Mouse (Mus musculus) thymus, adult 2 months (tissue): Measurements from ENCODE around the gene Krt73. TPM values are rescaled to one million over a fixed set of nuclear protein-coding genes. Genes with fewer than 3 reads are reported as not detected.

ENCODE experiments used
- DNase-seq: peaks from one replicate; pipeline ENCODE4 v3.0.0; 2021
- H3K27ac ChIP-seq: fragments of 200-500 bp; 2 replicates; pipeline ENCODE4 v1.5.1; 2012; ENCODE audit warnings: low read length, control low read depth; ENCODE audit not compliant: control insufficient read depth, insufficient read depth
- H3K27me3 ChIP-seq: fragments of 200-500 bp; 2 replicates; pipeline ENCODE4 v1.6.1; 2012; ENCODE audit warnings: mild to moderate bottlenecking, low read length, moderate library complexity, mixed read lengths; ENCODE audit not compliant: control insufficient read depth, insufficient read depth
- H3K36me3 ChIP-seq: fragments of 200-500 bp; 2 replicates; pipeline ENCODE4 v1.6.1; 2012; ENCODE audit warnings: mild to moderate bottlenecking, low read length, moderate library complexity; ENCODE audit not compliant: control insufficient read depth, insufficient read depth
- H3K4me1 ChIP-seq: fragments of 200-500 bp; replicated peaks from 2 replicates; pipeline ENCODE4 v1.6.1; 2012; ENCODE audit warnings: low read length; ENCODE audit not compliant: control insufficient read depth, insufficient read depth
- H3K4me3 ChIP-seq: fragments of 200-500 bp; 2 replicates; pipeline ENCODE4 v1.5.1; 2012; ENCODE audit warnings: mild to moderate bottlenecking, low read length, control low read depth, moderate library complexity; ENCODE audit not compliant: control insufficient read depth, insufficient read depth
- CTCF ChIP-seq: fragments of 200-500 bp; IDR thresholded peaks from 2 replicates; pipeline ENCODE4 v1.5.1; 2012; ENCODE audit warnings: mild to moderate bottlenecking, control low read depth, low read length, moderate library complexity, borderline replicate concordance; ENCODE audit not compliant: control insufficient read depth, poor library complexity, insufficient read depth; ENCODE audit errors: extremely low read depth
- POLR2A ChIP-seq: fragments of 200-500 bp; IDR thresholded peaks from 2 replicates; pipeline ENCODE4 v1.6.1; 2012; ENCODE audit warnings: mild to moderate bottlenecking, low read length, control low read depth, moderate library complexity; ENCODE audit not compliant: control insufficient read depth, poor library complexity, insufficient read depth; ENCODE audit errors: extremely low read depth
- WGBS: fragments of 180-500 bp; shearing (Covaris S2); methylation state at CpG from one replicate; pipeline ENCODE4 v1.1.7; 2018; 5-methylcytosine and 5-hydroxymethylcytosine counted together
- polyA plus RNA-seq: library from polyadenylated mRNA; depleted of rRNA; stranded (reverse); fragments of >200 nt; gene quantifications from 2 replicates; pipeline ENCODE4 v1.2.3, GENCODE M21; 2012

Krt73 gene
- polyA plus RNA-seq, 1 experiment, result 0.61 TPM

DNA sequence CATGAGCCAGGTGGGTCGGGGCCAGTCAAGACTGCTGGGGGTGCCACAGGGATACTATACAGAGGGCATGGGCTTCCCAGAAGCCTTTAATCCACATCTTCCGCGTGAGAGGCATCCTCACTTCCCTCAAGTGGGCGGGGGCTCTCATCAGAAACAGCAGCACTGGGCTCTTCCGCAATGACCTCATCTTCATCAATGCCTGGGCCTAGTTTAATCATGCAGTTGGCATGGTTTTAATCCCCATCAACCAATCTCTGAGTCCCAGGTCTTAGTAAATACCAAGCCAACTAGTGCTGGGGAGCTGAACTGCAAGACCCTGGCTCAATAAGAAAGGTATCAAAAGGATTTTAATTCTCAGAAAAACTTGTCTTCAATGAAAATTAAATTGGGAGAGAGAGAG is 27.3 kb upstream of the Krt73 start:
- WGBS, result 82% methylated on average over 5 of the region's 5 CpGs
- DNase-seq, result no peak
- Histone ChIP-seq H3K4me3 (no peak overlapping the region), H3K36me3 (no peaks in the 10 kb centered on the region), H3K27ac (no peak overlapping the region), H3K4me1 (no peaks in the 10 kb centered on the region), H3K27me3 (no peaks in the 10 kb centered on the region)
- TF ChIP-seq CTCF (no peak), POLR2A (no peak)

DNA sequence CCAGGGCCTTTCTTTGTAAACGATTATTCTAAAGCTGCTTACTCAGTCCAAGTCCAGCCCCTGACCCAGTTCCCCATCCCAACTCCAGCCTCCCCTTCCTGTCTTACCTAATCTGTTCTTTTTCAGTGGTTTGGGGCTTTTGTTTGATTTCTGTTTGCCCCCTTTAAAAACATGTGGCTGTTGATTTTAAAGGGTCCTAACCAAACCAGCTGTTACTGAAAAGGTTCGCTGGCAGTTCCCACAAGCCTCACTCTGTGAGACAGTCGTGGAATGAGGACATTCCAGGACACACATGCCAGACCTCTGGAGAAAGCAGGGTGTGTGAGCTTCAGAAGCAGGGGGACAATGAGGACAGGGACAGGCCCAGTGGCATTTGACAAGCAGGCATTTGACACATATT is 19.6 kb upstream of the Krt73 start:
- WGBS, result 27% methylated on average over 3 of the region's 3 CpGs
- H3K27me3 ChIP-seq, result no peaks in the 10 kb centered on the region
- TF ChIP-seq CTCF (no peak), POLR2A (no peak)

DNA sequence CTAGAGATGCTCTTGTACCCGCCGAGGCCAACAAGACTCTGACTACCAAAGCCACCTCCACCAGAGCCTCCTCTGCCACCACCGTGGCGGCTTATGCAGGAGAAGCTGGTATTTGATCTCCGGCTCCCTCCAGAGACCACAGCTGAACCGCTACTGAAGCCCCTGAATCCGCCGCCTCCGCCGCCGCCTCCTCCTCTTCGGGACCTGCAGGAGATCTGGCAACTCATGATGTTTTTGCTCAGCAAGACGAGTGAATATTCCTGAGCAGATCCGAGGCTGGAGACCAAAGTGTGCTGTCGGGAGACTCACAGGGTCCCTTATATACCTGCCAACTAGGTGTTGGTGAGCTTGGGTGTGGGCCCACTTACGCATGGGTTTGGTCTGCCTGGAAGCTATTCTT is 15.7 kb upstream of the Krt73 start, which contains the start of gene Krt2:
Gene Krt2, minus strand, starts transcription at position 295 of the 400 bp plus-strand sequence.
- WGBS, result 84% methylated on average over 16 of the region's 16 CpGs
- no peaks in the 10 kb centered on the region for H3K4me1 ChIP-seq

More for the DNA sequence above, 19.6 kb upstream of the Krt73 start:
- Histone ChIP-seq H3K36me3 (no peaks in the 10 kb centered on the region), H3K4me3 (no peak overlapping the region), H3K27ac (no peak overlapping the region), H3K4me1 (no peaks in the 10 kb centered on the region)
- no peak for DNase-seq

DNA sequence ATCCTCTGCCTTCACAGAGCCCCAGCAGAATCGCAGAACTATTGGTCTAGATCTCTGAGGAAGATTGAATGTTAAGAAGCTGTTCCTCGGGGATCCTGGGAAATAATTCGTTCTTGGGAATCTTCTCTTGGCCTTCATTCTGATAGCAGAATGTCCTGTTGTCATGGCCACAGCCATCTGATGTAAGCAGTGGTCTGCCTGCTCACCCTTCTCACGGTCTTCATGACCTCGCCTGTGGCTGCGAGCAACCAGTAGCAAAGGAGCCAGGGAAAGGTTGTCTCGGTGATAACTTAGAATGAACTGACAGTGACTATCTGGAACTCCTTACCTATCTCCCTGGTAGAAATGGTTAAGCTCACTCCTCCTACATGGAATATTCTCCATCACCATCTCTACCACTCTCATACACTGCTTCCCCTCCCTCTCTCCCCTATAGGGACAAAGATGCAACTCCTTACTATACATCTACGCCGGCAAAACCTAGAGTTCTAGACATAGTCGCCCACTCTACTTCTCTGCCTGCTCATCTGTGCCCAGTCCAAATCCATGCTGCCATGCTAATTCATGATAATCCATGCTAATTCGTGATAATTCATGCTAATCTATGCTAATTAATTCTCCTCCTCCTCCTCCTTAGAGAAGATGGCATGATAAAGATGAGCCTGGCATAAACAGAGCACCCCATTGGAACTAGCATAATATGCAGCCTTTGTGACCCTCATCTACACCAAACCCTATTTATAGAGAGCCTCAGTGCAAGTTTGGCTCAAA is 1.1 kb upstream of the Krt73 start:
- Histone ChIP-seq H3K27ac (no peak overlapping the region), H3K27me3 (no peaks in the 10 kb centered on the region), H3K36me3 (no peaks in the 10 kb centered on the region), H3K4me3 (no peak overlapping the region), H3K4me1 (no peaks in the 10 kb centered on the region)
- 83% methylated on average over 11 of the region's 11 CpGs for WGBS
- no peak for DNase-seq
- no peak for TF ChIP-seq CTCF
- no peak for TF ChIP-seq POLR2A

More for the DNA sequence above, 15.7 kb upstream of the Krt73 start, which contains the start of gene Krt2:
- no peaks in the 10 kb centered on the region for H3K36me3 ChIP-seq
- no peaks in the 10 kb centered on the region for H3K27me3 ChIP-seq
- TF ChIP-seq POLR2A, result no peak
- no peak for TF ChIP-seq CTCF
- no peak within 1 kb of the TSS for H3K27ac ChIP-seq
- no peak for DNase-seq
- H3K4me3 ChIP-seq, result no peak within 1 kb of the TSS

DNA sequence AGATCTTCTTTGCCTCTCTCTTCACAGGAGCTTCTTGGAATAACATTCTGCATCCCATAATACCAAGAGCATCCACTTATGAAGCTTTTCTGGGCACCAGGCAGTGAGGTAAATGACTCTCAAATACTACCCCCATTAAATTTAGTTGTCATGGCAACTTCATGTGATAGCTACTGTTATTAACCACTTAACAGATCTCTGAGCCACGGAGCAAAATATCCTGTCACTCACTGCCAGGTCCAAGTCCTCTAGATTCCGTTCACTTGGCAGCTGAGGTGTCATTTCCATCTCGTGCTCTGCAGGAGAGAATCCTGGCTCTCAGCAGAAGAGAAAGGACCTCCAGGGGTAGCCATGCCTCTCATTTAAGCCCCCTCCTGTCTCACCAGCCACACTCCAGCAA is 11.3 kb downstream of the Krt73 start:
- Histone ChIP-seq H3K4me3 (no peak overlapping the region), H3K27me3 (no peaks in the 10 kb centered on the region), H3K27ac (no peak overlapping the region), H3K4me1 (no peaks in the 10 kb centered on the region), H3K36me3 (no peaks in the 10 kb centered on the region)
- TF ChIP-seq POLR2A, result no peak
- no peak for TF ChIP-seq CTCF
- DNase-seq, result no peak
- 31% methylated on average over 3 of the region's 3 CpGs for WGBS

DNA sequence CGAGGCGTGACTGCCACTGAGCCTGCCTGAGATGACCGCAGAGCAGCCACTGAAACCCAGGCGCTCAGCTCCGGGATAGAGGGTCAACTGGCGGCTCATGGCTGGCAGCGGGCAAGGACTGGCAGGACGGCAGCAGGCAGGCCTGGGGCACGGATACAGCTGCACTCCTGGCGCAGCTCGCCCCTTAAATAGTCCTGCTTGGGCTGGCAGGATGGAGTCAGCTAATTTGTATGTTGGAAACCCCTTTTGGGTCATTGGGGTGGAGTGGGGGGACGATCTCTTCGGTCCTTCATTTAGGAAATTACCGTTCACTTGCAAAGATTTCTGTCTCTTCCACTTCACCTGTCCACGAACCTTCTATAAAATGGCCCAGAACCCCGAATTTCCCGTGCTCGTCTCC is 15.8 kb downstream of the Krt73 start, which contains the start of gene Krt72:
Gene Krt72, minus strand, starts transcription at position 101 of the 400 bp plus-strand sequence.
- H3K4me3 ChIP-seq, result no peak within 1 kb of the TSS
- H3K36me3 ChIP-seq, result no peaks in the 10 kb centered on the region
- H3K4me1 ChIP-seq, result no peaks in the 10 kb centered on the region
- no peak within 1 kb of the TSS for H3K27ac ChIP-seq
- no peaks in the 10 kb centered on the region for H3K27me3 ChIP-seq
- TF ChIP-seq POLR2A (no peak), CTCF (no peak)
- 93% methylated on average over 18 of the region's 18 CpGs for WGBS
- no peak for DNase-seq
